Mouse (Mus musculus) spleen, adult 2 months (tissue): ENCODE measurements around the gene Slc39a13.

Experiments
- CTCF ChIP-seq: fragments of 200-500 bp; IDR thresholded peaks from 2 replicates; pipeline ENCODE4 v1.5.1; 2011; ENCODE audit warnings: mild to moderate bottlenecking, inconsistent platforms; ENCODE audit not compliant: insufficient read depth, insufficient read length, insufficient replicate concordance; ENCODE audit errors: extremely low read depth
- POLR2A ChIP-seq: fragments of 200-500 bp; IDR thresholded peaks from 2 replicates; pipeline ENCODE4 v1.6.1; 2011; ENCODE audit warnings: low read depth, low read length, inconsistent platforms

GRCm38 (mm10) chr2:91114781-91115577, 44.8 kb upstream of the Slc39a13 start:
- no peak for TF ChIP-seq POLR2A
- peak; percentile 52; the same call in 1 of the 2 replicates for TF ChIP-seq CTCF
